Mouse (Mus musculus): ENCODE measurements around the gene Aven. TPM values are rescaled to one million over a fixed set of nuclear protein-coding genes. Genes with fewer than 3 reads are reported as not detected.

The Aven gene
- polyA plus RNA-seq (2017; shearing (Covaris generic)): 110 TPM

GRCm38 (mm10) chr2:112492856-112493538, at the start of gene Aven:
Gene Aven, plus strand, starts transcription at chr2:112492964.

GRCm38 (mm10) chr2:112454862-112455564, 37.8 kb upstream of the Aven start, which contains the start of gene Emc7:
Gene Emc7, plus strand, starts transcription at chr2:112454997.

GRCm38 (mm10) chr2:112480669-112481068, 12.1 kb upstream of the Aven start, which contains the start of gene Chrm5:
Gene Chrm5, minus strand, starts transcription at chr2:112480769.

Other genes starting within 250 kb of the Aven start
- 0.06 TPM for gene Nutm1, start 233.7 kb upstream of the Aven start, polyA plus RNA-seq (2017; shearing (Covaris generic))
- 155 TPM for gene Nop10, start 231.0 kb upstream of the Aven start, polyA plus RNA-seq (2017; shearing (Covaris generic))
- 86.8 TPM for gene Slc12a6, start 227.1 kb upstream of the Aven start, polyA plus RNA-seq (2017; shearing (Covaris generic))
- not detected for gene Gm21985, start 226.7 kb upstream of the Aven start, polyA plus RNA-seq (2017; shearing (Covaris generic))
- 93.7 TPM for gene Emc4, start 124.9 kb upstream of the Aven start, polyA plus RNA-seq (2017; shearing (Covaris generic))
- 25.3 TPM for gene Katnbl1, start 113.8 kb upstream of the Aven start, polyA plus RNA-seq (2017; shearing (Covaris generic))
- 16.8 TPM for gene Emc7, start 38.0 kb upstream of the Aven start, polyA plus RNA-seq (2017; shearing (Covaris generic))
- not detected for gene Chrm5, start 12.2 kb upstream of the Aven start, polyA plus RNA-seq (2017; shearing (Covaris generic))